In the genomic region with DNA sequence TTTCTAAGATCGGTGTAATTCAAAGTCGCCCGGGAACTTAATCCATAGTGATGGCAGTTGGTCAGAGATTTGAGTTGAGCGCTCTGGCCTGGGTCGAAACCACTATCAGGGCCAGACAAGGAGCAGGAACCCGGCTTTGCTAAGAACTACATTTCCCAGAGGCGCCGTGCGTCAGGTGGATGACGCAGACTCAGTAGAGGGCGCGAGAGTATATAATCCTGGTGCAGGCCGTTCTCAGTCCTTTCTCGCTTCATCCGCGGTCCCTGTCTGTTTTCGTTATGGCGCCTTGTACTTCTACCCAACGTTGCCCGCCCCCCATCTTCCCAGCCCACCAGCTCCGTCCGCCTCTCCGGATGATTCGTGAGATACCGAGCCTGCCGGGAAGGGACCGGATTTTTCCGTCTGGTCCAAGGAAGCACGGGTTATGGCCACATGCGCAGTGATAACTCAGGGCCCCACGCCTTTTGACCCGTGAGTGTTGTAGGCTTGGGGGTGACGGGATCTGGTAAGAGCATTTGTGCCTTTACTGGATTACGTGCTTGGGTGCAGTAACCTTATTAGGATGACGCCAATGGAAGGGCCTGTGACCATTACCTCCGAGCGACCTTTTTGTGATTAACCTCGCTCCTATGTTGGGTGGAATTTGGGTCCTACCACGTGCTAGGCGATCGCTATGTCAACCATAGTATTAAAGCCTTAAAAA, we compare ENCODE assay signal across 8 mouse cellular contexts. TPM values are rescaled to one million over a fixed set of nuclear protein-coding genes. Genes with fewer than 3 reads are reported as not detected.
DNase-seq lines count a peak whose midpoint lies in the region; ATAC-seq and TF ChIP-seq lines count a peak whose summit lies in the region.

No protein-coding gene starts in this region.

- peak; percentile 100 for TF ChIP-seq POLR2A in cerebellum, adult 2 months (IDR thresholded peaks at IDR 0.05; ENCODE audit: borderline replicate concordance, insufficient read depth, low read length)

- WGBS in cerebellum, adult 2 months: under 1% methylated on average over 41 of the region's 41 CpGs
- WGBS in forebrain, postnatal 0 days: 1% methylated on average over 41 of the region's 41 CpGs
- WGBS in lung, embryonic 16.5 days: 1% methylated on average over 41 of the region's 41 CpGs

- H3K4me3 ChIP-seq in G1E (ENCODE audit: low read depth, low read length): peak overlapping the region; percentile 83
- H3K4me3 ChIP-seq in cerebellum, adult 2 months (replicated peaks; ENCODE audit: insufficient read depth, low read depth, low read length): peak overlapping the region; percentile 75
- peak overlapping the region; percentile 76 for H3K4me3 ChIP-seq in forebrain, postnatal 0 days (ENCODE audit: low read depth, low read length)
- H3K4me3 ChIP-seq in lung, embryonic 16.5 days (ENCODE audit: low read length): peak overlapping the region; percentile 78

- H3K4me1 ChIP-seq in G1E (ENCODE audit: insufficient read depth, low read depth, low read length): peaks cover 28% of the 10 kb centered on the region
- H3K4me1 ChIP-seq in cerebellum, adult 2 months (ENCODE audit: control insufficient read depth, insufficient read depth, low read length): peaks cover 6% of the 10 kb centered on the region; the same call in 1 of the 2 replicates
- peaks cover 12% of the 10 kb centered on the region; the same call in 1 of the 2 replicates for H3K4me1 ChIP-seq in forebrain, postnatal 0 days (ENCODE audit: insufficient read depth)
- peaks cover 9% of the 10 kb centered on the region for H3K4me1 ChIP-seq in lung, embryonic 16.5 days (replicated peaks; ENCODE audit: control insufficient read depth, insufficient read depth, low read length)

- DNase-seq in G1E (ENCODE audit: low spot score): peak; percentile 62
- DNase-seq in cerebellum, adult 2 months: peak; percentile 92 to 94
- DNase-seq in forebrain, postnatal 0 days: peak; percentile 95
- peak; percentile 85 for DNase-seq in layer of hippocampus, adult 9-10 months (ENCODE audit: low spot score)
- peak; percentile 80 for DNase-seq in ovary, postnatal 10 days (ENCODE audit: low spot score)
- DNase-seq in thymus, postnatal 10 days (ENCODE audit: low spot score in 2 of 2): peak; percentile 83 to 90

- no peaks in the 10 kb centered on the region for H3K9me3 ChIP-seq in G1E (replicated peaks)
- no peaks in the 10 kb centered on the region for H3K9me3 ChIP-seq in forebrain, postnatal 0 days (ENCODE audit: low read length)
- no peaks in the 10 kb centered on the region for H3K9me3 ChIP-seq in lung, embryonic 16.5 days (ENCODE audit: control insufficient read depth, low read length)

- ATAC-seq in G1E (ENCODE audit: extremely low read depth, insufficient number of reproducible peaks, low FRiP score, poor library complexity, severe bottlenecking): peak; percentile 75
- ATAC-seq in forebrain, postnatal 0 days: peak; percentile 95
- ATAC-seq in hematopoietic stem cell, adult 5-6 weeks (replicated peaks in 1 of 2; ENCODE audit: insufficient read depth in 1 of 2, low FRiP score in 2 of 2, low TSS enrichment in 1 of 2, low read depth in 1 of 2, poor library complexity in 2 of 2, severe bottlenecking in 2 of 2): peak; percentile 87 to 89
- peak; percentile 93 for ATAC-seq in lung, embryonic 16.5 days (ENCODE audit: low read depth)

- peak overlapping the region; percentile 43 for H3K27ac ChIP-seq in cerebellum, adult 2 months (ENCODE audit: insufficient read depth, low read length)
- peak overlapping the region; percentile 97 for H3K27ac ChIP-seq in forebrain, postnatal 0 days (ENCODE audit: low read depth, low read length)
- peak overlapping the region; percentile 83 for H3K27ac ChIP-seq in lung, embryonic 16.5 days (ENCODE audit: low read length)

- no peak for TF ChIP-seq CTCF in G1E (IDR thresholded peaks at IDR 0.05; ENCODE audit: low read depth, low read length)
- TF ChIP-seq CTCF in cerebellum, adult 2 months (IDR thresholded peaks at IDR 0.05; ENCODE audit: borderline replicate concordance, insufficient read depth, low read depth, low read length): no peak
- 0 out of 2 replicates have a peak, but pooled peaks have one; percentile 17 for TF ChIP-seq CTCF in forebrain, postnatal 0 days (IDR thresholded peaks at IDR 0.05; ENCODE audit: low read depth)

- no peaks in the 10 kb centered on the region for H3K27me3 ChIP-seq in G1E (ENCODE audit: insufficient read depth, low read length)
- H3K27me3 ChIP-seq in cerebellum, adult 2 months (ENCODE audit: control insufficient read depth, insufficient read depth, low read length): no peaks in the 10 kb centered on the region
- no peaks in the 10 kb centered on the region for H3K27me3 ChIP-seq in forebrain, postnatal 0 days (ENCODE audit: insufficient read depth, low read length)
- no peaks in the 10 kb centered on the region for H3K27me3 ChIP-seq in lung, embryonic 16.5 days (ENCODE audit: control insufficient read depth, insufficient read depth, low read depth, low read length)

- H3K4me2 ChIP-seq in forebrain, postnatal 0 days (ENCODE audit: low read depth): peak overlapping the region; percentile 81
- H3K4me2 ChIP-seq in lung, embryonic 16.5 days (ENCODE audit: low read depth, low read length): peak overlapping the region; percentile 81

- H3K9ac ChIP-seq in forebrain, postnatal 0 days: peak overlapping the region; percentile 97
- peak overlapping the region; percentile 88 for H3K9ac ChIP-seq in lung, embryonic 16.5 days (ENCODE audit: low read length)

- H3K36me3 ChIP-seq in G1E (replicated peaks): peaks cover 40% of the 10 kb centered on the region
- H3K36me3 ChIP-seq in forebrain, postnatal 0 days (ENCODE audit: insufficient read depth): peaks cover 25% of the 10 kb centered on the region
- peaks cover 18% of the 10 kb centered on the region for H3K36me3 ChIP-seq in lung, embryonic 16.5 days (ENCODE audit: control insufficient read depth, insufficient read depth, low read length)

RNA-seq across cellular contexts. Expression of gene Rab42, which starts 5.4 kb away (rescaled TPM):
- 1.4 TPM in 1 of 2 replicates, not detected in the other for total RNA-seq in G1E (2014; fragmentation: Nextera tagmentation)
- 0.52 TPM in 1 of 2 replicates, not detected in the other for total RNA-seq in G1E (2017)
- 0.95 and 1.0 TPM in 2 replicates for polyA plus RNA-seq in G1E (2012)
- 2.2 and 3.1 TPM in 2 replicates for polyA plus RNA-seq in cerebellum, adult 2 months (2012; rRNA removed)
- total RNA-seq in forebrain, postnatal 0 days (2014; rRNA removed): 0.71 and 1.8 TPM in 2 replicates
- 2.3 and 2.5 TPM in 2 replicates for polyA plus RNA-seq in forebrain, postnatal 0 days (2015; fragmentation: Nextera tagmentation; extraction: Ambion mirVana)
- total RNA-seq in hematopoietic stem cell, adult 5-6 weeks (2017): not detected in 2 replicates
- 2.1 and 2.5 TPM in 2 replicates for polyA plus RNA-seq in lung, embryonic 16.5 days (2015; fragmentation: Nextera tagmentation; extraction: Ambion mirVana)

RNA-seq across cellular contexts. Expression of gene Trnau1ap, which starts 20.8 kb away (rescaled TPM):
- total RNA-seq in G1E (2014; fragmentation: Nextera tagmentation): 21.6 and 22.8 TPM in 2 replicates
- 40.2 and 49.0 TPM in 2 replicates for total RNA-seq in G1E (2017)
- 29.1 and 37.6 TPM in 2 replicates for polyA plus RNA-seq in G1E (2012)
- 17.9 and 19.1 TPM in 2 replicates for polyA plus RNA-seq in cerebellum, adult 2 months (2012; rRNA removed)
- total RNA-seq in forebrain, postnatal 0 days (2014; rRNA removed): 57.2 and 62.1 TPM in 2 replicates
- 62.1 and 75.6 TPM in 2 replicates for polyA plus RNA-seq in forebrain, postnatal 0 days (2015; fragmentation: Nextera tagmentation; extraction: Ambion mirVana)
- 46.6 and 48.4 TPM in 2 replicates for total RNA-seq in hematopoietic stem cell, adult 5-6 weeks (2017)
- 67.0 TPM in 2 replicates for polyA plus RNA-seq in lung, embryonic 16.5 days (2015; fragmentation: Nextera tagmentation; extraction: Ambion mirVana)

RNA-seq across cellular contexts. Expression of gene Taf12, which starts 34.4 kb away (rescaled TPM):
- total RNA-seq in G1E (2014; fragmentation: Nextera tagmentation) (52.8 and 64.5 TPM in 2 replicates), G1E (2017) (48.7 and 63.3 TPM in 2 replicates)
- 15.9 and 16.8 TPM in 2 replicates for polyA plus RNA-seq in G1E (2012)
- 22.5 and 24.3 TPM in 2 replicates for polyA plus RNA-seq in cerebellum, adult 2 months (2012; rRNA removed)
- 8.0 and 15.2 TPM in 2 replicates for total RNA-seq in forebrain, postnatal 0 days (2014; rRNA removed)
- 27.8 and 30.5 TPM in 2 replicates for polyA plus RNA-seq in forebrain, postnatal 0 days (2015; fragmentation: Nextera tagmentation; extraction: Ambion mirVana)
- total RNA-seq in hematopoietic stem cell, adult 5-6 weeks (2017): 21.3 and 44.1 TPM in 2 replicates
- 48.5 and 50.3 TPM in 2 replicates for polyA plus RNA-seq in lung, embryonic 16.5 days (2015; fragmentation: Nextera tagmentation; extraction: Ambion mirVana)

RNA-seq across cellular contexts. Expression of gene Rcc1, which starts 44.8 kb away (rescaled TPM):
- total RNA-seq in G1E (2014; fragmentation: Nextera tagmentation) (24.2 and 26.8 TPM in 2 replicates), G1E (2017) (38.6 and 39.2 TPM in 2 replicates)
- 70.0 and 86.0 TPM in 2 replicates for polyA plus RNA-seq in G1E (2012)
- 8.4 and 9.6 TPM in 2 replicates for polyA plus RNA-seq in cerebellum, adult 2 months (2012; rRNA removed)
- total RNA-seq in forebrain, postnatal 0 days (2014; rRNA removed): 19.1 and 22.4 TPM in 2 replicates
- polyA plus RNA-seq in forebrain, postnatal 0 days (2015; fragmentation: Nextera tagmentation; extraction: Ambion mirVana): 23.3 and 24.9 TPM in 2 replicates
- 30.1 and 32.0 TPM in 2 replicates for total RNA-seq in hematopoietic stem cell, adult 5-6 weeks (2017)
- 73.0 and 73.9 TPM in 2 replicates for polyA plus RNA-seq in lung, embryonic 16.5 days (2015; fragmentation: Nextera tagmentation; extraction: Ambion mirVana)

RNA-seq across cellular contexts. Expression of gene Gmeb1, which starts 47.2 kb away (rescaled TPM):
- 16.8 and 25.4 TPM in 2 replicates for total RNA-seq in G1E (2014; fragmentation: Nextera tagmentation)
- 16.1 and 16.5 TPM in 2 replicates for total RNA-seq in G1E (2017)
- polyA plus RNA-seq in G1E (2012): 13.5 and 19.2 TPM in 2 replicates
- 20.5 and 20.6 TPM in 2 replicates for polyA plus RNA-seq in cerebellum, adult 2 months (2012; rRNA removed)
- total RNA-seq in forebrain, postnatal 0 days (2014; rRNA removed): 17.1 and 21.3 TPM in 2 replicates
- 18.0 and 34.0 TPM in 2 replicates for polyA plus RNA-seq in forebrain, postnatal 0 days (2015; fragmentation: Nextera tagmentation; extraction: Ambion mirVana)
- 25.0 and 31.9 TPM in 2 replicates for total RNA-seq in hematopoietic stem cell, adult 5-6 weeks (2017)
- polyA plus RNA-seq in lung, embryonic 16.5 days (2015; fragmentation: Nextera tagmentation; extraction: Ambion mirVana): 36.2 and 36.7 TPM in 2 replicates

Comparison
In these comparisons a context has a peak if more than half of its experiments do, and no peak if none do; other contexts are left out.
1. Peak in every context shown above with its lines: DNase-seq, ATAC-seq, H3K4me3 ChIP-seq and H3K27ac ChIP-seq.
2. H3K27ac ChIP-seq: peak in every context shown above with its lines; median percentile 97 in forebrain, postnatal 0 days; 83 in lung, embryonic 16.5 days; 43 in cerebellum, adult 2 months.